Mouse (Mus musculus) gastrocnemius, adult 2 months (tissue): ENCODE data around the gene Gad2. TPM values are rescaled to one million over a fixed set of nuclear protein-coding genes. Genes with fewer than 3 reads are reported as not detected.

Experiments used
- DNase-seq: peaks from one replicate; pipeline ENCODE4 v3.0.0; 2022
- H3K27ac ChIP-seq: fragments of 200-600 bp; 2 replicates; pipeline ENCODE4 v1.8.1; 2022; ENCODE audit warnings: mild to moderate bottlenecking
- H3K4me3 ChIP-seq: fragments of 200-600 bp; 2 replicates; pipeline ENCODE4 v1.8.1; 2022; ENCODE audit warnings: mild to moderate bottlenecking, moderate library complexity
- CTCF ChIP-seq: fragments of 200-600 bp; IDR thresholded peaks from 2 replicates; pipeline ENCODE4 v1.8.1; 2022; ENCODE audit warnings: antibody characterized with exemption, mild to moderate bottlenecking, moderate library complexity
- intact Hi-C: fragments of 180-260 bp; cut with DNase I; formaldehyde crosslinking; loops from one replicate; pipeline ENCODE4 v1.15.1; 2025
- microRNA-seq: library from miRNA; unstranded; fragments of <30 nt; microRNA quantifications from one replicate; pipeline ENCODE4 v1.2.0, GENCODE M21; 2021
- total RNA-seq, 2 experiments: library from RNA; stranded (reverse); gene quantifications; 2 replicates each; pipeline ENCODE4 v1.2.3; 2021

Gene Gad2
- total RNA-seq, 2 experiments from 2014 or later = not detected

DNA sequence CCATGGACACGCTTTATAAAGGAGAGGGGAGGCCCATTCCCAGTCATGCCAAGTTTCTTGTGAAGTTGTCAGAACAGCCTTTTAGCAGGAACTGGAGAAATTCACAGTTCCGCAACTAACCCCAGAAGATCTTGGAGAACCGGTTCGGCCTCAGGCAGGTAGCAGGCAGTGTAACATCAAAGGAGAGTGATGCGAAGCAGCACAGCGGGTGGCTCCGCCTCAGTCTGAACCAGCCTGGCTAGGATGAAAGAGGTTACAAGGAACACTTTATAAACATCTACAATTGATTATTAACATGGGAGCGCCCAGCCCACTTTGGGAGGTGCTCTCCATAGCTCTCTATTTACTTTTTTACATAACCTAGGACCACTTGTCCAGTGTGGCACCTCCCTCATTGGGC, 55.1 kb downstream of the Gad2 start:
- no peak for TF ChIP-seq CTCF
- intact Hi-C loops = no loop called here
- Histone ChIP-seq H3K4me3 (no peak overlapping the region), H3K27ac (no peak overlapping the region)
- no peak for DNase-seq

DNA sequence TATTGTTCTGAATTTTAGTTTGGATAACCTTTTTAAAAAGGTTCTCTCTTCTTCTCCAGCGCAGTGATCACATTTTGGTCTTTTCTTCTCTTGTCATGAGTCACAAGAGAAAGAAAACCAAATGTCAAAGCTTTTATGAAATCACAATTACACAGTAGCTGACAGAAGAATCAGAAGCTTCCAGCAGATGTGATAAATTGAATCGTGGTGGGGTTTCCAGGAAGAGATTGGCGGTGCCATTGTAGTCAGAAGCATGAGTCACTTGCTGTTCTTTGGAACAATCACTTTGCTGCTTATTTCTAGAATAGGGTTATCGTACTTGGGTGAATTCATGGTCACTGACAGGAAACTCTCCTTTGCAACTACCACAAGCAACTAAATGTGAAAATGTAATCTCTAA, 57.9 kb downstream of the Gad2 start:
- no peak overlapping the region for H3K27ac ChIP-seq
- DNase-seq = no peak
- TF ChIP-seq CTCF = no peak
- intact Hi-C loops = no loop called here
- no peak overlapping the region for H3K4me3 ChIP-seq

DNA sequence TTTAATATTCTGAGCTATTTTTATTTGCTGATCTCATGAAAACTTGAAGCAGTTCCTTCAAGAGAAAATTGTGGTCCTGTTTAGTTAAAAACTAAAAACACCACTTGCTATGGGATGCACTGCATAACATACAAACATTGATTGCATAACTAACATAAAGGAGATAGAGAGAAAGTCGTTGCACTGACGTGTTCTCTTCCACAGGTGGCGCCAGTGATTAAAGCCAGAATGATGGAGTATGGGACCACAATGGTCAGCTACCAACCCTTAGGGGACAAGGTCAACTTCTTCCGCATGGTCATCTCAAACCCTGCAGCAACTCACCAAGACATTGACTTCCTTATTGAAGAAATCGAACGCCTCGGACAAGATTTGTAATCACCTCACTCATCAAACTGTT, 68.0 kb downstream of the Gad2 start:
- DNase-seq = no peak
- H3K4me3 ChIP-seq = no peak overlapping the region
- H3K27ac ChIP-seq = no peak overlapping the region
- peak; percentile 38; the same call in 1 of the 2 replicates for TF ChIP-seq CTCF
- intact Hi-C loops = no loop called here

DNA sequence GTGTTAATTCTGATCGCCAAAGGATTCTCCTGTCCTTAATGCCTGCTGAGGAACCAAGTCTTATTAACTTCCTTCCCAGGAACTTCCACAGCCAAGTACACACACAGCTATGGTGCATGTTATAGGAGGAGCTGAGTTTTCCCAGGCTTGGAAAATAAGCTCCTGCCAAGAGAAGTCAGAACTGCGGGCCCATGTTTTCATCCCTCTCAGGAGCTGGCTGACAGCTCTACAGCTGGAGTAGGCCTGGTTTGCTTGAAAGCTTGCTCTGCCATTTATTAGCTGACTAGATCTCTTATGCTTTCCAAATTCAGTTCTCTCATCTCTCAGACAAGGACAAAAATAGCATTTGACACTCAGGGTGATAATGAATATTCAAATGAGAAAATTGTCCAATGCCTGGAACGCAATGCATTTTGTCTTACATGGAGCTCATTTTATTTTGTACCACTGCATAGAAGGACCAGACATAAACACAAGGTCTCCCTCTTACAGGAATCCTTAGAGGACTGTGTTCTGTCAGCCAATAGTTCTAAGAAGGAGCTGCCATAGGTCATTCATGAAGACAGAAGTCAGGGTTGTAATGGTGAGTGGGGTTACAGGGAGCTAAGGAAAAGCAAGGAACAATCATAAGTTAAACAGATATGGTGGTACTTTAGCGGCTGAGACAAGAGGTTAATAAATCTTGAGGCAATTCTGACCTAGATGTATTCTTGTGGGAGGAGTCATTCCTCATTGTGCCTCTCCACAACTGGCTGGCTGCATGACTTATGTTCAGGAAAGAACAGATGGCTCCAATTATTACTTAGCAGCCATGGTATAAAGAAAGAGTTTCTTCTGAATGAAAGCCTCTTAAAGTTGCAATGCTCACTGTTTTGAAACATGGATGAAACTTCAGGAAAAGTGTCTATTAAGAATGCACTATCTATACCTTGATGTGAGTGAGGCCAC, 83.0 kb downstream of the Gad2 start:
- intact Hi-C loops = no loop called here
- TF ChIP-seq CTCF = no peak
- no peak overlapping the region for H3K4me3 ChIP-seq

DNA sequence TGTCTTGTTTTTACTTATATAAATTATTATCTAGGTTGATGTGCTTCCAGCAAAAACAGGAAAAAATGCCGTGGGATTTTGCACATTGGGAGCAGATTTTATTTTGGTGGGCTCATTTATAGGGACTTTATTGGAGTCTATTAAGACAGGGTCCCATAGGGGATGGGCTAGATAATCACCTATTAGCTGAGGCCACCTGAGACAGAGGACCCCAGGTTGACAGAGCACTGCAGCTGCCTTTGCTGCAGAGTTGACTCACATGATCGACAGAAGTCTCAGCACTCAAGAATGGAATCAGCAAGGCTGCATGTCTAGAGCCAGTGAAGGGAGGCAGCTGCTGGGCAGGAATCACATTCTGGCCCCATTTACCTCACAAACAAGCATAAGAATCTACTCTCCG, 84.2 kb downstream of the Gad2 start:
- H3K4me3 ChIP-seq = no peak overlapping the region
- intact Hi-C loops = no loop called here
- no peak for TF ChIP-seq CTCF
- no peak for DNase-seq
- H3K27ac ChIP-seq = no peak overlapping the region

More for the DNA sequence above, 83.0 kb downstream of the Gad2 start:
- H3K27ac ChIP-seq = no peak overlapping the region
- DNase-seq = peak; percentile 16

DNA sequence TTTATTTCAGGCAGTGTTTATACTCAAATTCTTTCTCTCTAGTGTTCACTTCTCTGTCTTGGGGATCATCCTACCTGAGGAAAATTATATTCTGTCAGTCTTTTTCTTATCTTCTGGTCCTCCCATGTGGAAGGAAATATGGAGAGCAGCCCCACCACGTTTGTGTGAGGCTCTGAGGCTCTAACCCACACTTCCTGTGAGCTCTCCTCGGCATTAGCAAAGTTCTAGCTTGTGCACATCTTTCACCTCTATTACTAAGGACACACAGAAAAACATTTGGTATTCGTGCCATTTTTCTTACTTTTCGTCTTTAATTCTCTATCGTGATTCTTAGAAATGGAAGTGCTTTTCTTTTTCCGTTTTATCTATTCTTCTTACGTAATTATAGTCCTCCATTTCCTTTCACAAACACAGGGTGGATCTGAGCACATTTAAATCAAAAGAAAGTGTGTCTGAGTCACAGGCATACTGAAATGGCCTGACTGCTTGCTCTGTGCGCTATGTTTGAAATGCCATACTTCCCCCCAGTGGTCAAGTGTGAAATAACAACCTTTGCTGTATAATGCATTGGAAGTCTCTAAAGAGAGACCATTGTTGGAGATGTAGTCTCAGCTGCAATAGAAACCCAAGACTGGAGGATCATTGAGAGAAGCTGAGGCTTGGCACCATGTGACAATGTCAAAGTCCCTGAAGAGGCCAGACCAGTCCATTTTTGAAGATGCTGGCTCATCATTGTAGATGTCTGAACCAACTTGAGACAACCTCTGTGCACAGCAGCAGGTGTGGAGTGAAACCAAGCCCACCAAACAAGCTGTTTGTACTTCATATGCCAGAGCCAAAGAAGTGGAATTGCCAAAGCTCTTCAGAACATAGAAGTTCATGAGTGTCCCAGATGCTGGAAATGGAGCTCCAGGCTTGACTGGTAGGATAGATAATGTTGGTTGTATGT, 99.8 kb downstream of the Gad2 start:
- no peak overlapping the region for H3K27ac ChIP-seq
- H3K4me3 ChIP-seq = no peak overlapping the region
- DNase-seq = peak; percentile 22
- intact Hi-C loops = loop anchor here (2.0 to 5.0 kb wide), 3 partner anchors 89 to 781 kb away; no protein-coding TSS in a partner anchor
- peak; percentile 77 for TF ChIP-seq CTCF

DNA sequence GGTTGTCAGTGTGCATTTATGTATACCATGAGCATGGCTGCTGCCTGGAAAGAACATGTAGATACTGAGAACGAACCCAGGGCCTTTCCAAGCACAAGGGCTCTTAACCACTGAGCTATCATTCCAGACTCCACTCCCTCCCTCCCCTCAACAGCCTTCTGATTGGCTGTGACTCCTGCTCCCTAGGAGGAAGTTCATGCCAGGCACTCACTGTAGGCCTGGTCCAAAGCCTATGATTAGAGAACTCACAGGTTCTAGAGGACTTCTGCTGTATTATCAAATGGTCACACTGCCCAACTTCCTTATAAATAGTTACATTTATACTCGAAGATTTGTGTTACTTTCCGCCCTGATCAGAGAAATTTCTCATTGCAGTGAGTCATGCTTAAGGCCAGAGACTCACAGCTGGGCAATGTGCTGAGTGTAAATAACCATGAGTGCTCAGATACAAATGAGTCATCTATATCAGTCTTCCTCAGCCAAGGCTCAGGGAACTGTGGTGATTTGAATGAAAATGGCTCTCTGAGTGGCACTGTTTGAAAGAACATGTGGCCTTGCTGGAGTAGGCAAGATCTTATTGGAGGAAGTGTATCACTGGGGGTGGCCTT, 102.0 kb downstream of the Gad2 start:
- TF ChIP-seq CTCF = no peak
- no peak overlapping the region for H3K4me3 ChIP-seq
- no peak for DNase-seq
- intact Hi-C loops = loop anchor here (2.0 to 5.0 kb wide), 3 partner anchors 91 to 783 kb away; no protein-coding TSS in a partner anchor
- no peak overlapping the region for H3K27ac ChIP-seq

DNA sequence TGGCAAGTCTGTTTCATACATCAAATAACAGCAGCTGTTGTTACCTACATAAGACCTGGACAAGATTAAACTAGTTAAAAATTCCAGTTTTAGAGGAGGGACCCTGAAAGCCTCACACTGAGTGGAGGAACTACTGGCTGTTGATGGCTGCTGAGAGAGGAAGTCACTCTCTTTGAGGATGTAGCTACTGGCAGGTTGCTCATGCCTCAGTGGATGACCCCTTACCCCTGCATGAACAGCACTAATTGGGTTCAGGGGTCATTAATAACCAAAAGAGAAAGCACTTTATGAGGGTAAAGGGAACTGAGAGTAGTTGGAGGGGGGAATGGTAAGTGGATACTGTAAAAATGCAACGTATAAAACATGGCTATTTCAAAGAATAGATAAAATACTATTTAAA, 105.1 kb downstream of the Gad2 start:
- intact Hi-C loops = no loop called here
- DNase-seq = no peak
- Histone ChIP-seq H3K27ac (no peak overlapping the region), H3K4me3 (no peak overlapping the region)
- TF ChIP-seq CTCF = no peak

DNA sequence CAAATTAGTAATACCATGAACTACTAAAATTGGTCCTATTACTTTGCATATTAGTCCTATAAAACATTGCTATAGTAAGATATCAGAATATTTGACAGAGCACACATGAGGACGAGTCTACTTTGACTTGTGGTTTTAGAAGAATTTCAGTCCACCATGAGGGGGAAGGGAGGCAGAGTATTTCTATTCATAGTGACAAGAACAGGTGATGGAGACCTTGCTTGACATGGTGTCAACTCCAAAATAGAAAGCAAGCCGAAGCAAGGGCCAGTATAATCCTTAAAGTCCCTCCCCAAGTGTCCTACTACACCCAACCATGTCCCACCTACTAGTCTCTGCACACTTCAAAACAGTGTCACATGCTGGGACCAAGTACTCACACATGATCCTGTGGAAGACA, 114.1 kb downstream of the Gad2 start:
- H3K4me3 ChIP-seq = no peak overlapping the region
- H3K27ac ChIP-seq = no peak overlapping the region
- intact Hi-C loops = no loop called here
- no peak for DNase-seq
- TF ChIP-seq CTCF = no peak

DNA sequence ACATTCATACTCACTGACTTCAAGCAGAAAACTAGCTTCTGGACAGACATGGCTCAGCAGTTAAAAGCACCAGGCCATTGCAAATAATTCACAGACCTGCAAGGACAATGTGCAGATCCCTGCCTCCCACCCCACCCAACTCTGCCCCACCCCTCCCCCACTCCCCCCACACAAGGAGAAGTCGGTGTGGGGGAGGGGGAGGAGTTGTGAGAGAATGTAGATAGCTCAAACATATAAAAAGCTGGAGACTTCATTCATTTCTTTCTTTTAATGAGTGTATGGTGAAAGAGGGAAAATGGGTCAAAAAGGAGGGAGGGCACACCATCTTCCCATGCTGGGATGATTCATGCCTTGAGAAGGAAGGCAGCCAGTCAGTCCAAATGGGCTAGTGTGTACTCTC, 117.4 kb downstream of the Gad2 start:
- no peak for DNase-seq
- intact Hi-C loops = no loop called here
- no peak overlapping the region for H3K4me3 ChIP-seq
- no peak overlapping the region for H3K27ac ChIP-seq
- no peak for TF ChIP-seq CTCF

DNA sequence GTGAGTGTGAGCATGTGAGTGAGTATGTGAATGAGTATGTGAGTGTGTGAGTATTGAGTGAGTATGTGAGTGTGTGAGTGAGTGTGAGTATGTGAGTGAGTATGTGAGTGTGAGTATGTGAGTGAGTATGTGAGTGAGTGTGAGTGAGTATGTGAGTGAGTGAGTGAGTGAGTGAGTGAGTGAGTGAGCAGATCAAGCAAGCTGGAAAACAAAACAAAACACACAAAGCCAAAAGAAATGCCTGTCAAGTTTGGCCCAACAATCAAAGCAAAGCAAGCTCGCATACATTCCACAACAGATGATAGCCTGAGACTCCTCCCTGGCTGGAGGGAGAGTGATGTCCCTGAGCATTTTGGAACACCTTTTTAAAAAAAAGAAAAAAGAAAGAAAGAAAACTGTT, 118.4 kb downstream of the Gad2 start:
- DNase-seq = no peak
- no peak for TF ChIP-seq CTCF
- intact Hi-C loops = no loop called here

DNA sequence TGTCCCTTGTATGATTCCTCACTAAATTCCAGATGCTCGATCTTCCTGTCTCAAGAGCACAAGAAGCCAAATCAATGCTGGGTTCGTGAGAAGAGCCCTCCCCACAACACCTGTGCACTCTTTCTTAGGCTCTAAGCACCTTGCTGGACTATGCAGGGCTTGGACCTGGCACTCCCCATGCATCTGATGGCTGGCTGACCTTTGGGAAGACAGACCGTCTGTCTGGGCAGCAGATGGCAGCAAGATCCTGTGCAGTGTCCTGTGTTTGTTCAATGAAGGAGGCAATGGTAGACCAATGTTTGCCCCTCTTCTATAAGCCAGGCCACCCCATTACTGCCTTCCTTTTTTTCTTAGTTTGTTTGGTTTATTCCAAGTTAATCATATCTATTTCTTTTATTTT, 119.2 kb downstream of the Gad2 start:
- no peak overlapping the region for H3K4me3 ChIP-seq
- DNase-seq = no peak
- TF ChIP-seq CTCF = peak; percentile 8; the same call in 1 of the 2 replicates
- intact Hi-C loops = no loop called here
- H3K27ac ChIP-seq = no peak overlapping the region

More for the DNA sequence above, 118.4 kb downstream of the Gad2 start:
- Histone ChIP-seq H3K27ac (no peak overlapping the region), H3K4me3 (no peak overlapping the region)

Small RNAs within 50 kb of the gene (microRNA-seq; reads per million reads assigned to microRNA genes)
- gene Gm23636 = not detected
- gene Mir3967 = not detected

Other genes with a start within 250 kb of the Gad2 start
- 1 to 10 TPM; 2.3 to 2.4 TPM for gene Apbb1ip, start 151.9 kb downstream of the Gad2 start, total RNA-seq